9 mouse cellular contexts compared by ENCODE assay signal in genomic region chr13:51568911-51569684, GRCm38 (mm10). TPM values are rescaled to one million over a fixed set of nuclear protein-coding genes. Genes with fewer than 3 reads are reported as not detected.
DNase-seq lines count a peak whose midpoint lies in the region; ATAC-seq and TF ChIP-seq lines count a peak whose summit lies in the region.
"Had no signal": no experiment of that assay in that cellular context is flagged by ENCODE, and none has a peak within 500 bp of the region (broad histone marks: within the 10 kb centered on the region; RNA-seq: fewer than 3 reads in every experiment).

Gene Shc3 (minus strand): TSS chr13:51569419.

- no peaks in the 10 kb centered on the region; the same call in 1 of the 2 replicates for H3K4me1 ChIP-seq in cerebellum, adult 2 months (ENCODE audit: control insufficient read depth, insufficient read depth, low read length)
- peaks cover 23% of the 10 kb centered on the region for H3K4me1 ChIP-seq in forebrain, postnatal 0 days (ENCODE audit: insufficient read depth)
- no peaks in the 10 kb centered on the region for H3K4me1 ChIP-seq in lung, adult 2 months (ENCODE audit: control insufficient read depth, insufficient read depth, low read length)

- H3K27ac ChIP-seq in cerebellum, adult 2 months (ENCODE audit: insufficient read depth, low read length): no peak within 1 kb of the TSS
- H3K27ac ChIP-seq in forebrain, postnatal 0 days (ENCODE audit: low read depth, low read length): peak within 1 kb of the TSS; percentile 94

- no peaks in the 10 kb centered on the region for H3K9me3 ChIP-seq in forebrain, postnatal 0 days (ENCODE audit: low read length)

- no peaks in the 10 kb centered on the region for H3K36me3 ChIP-seq in forebrain, postnatal 0 days (ENCODE audit: insufficient read depth)
- H3K36me3 ChIP-seq: G1E had no signal

- peak within 1 kb of the TSS; percentile 81 for H3K9ac ChIP-seq in forebrain, postnatal 0 days

- H3K4me2 ChIP-seq in forebrain, postnatal 0 days (ENCODE audit: low read depth): peak within 1 kb of the TSS; percentile 95

- 1% methylated on average over 36 of the region's 36 CpGs for WGBS in cerebellum, adult 2 months
- WGBS in forebrain, postnatal 0 days: 2% methylated on average over 36 of the region's 36 CpGs
- 2% methylated on average over 36 of the region's 36 CpGs for WGBS in lung, adult 2 months

- TF ChIP-seq CTCF in cerebellum, adult 2 months (IDR thresholded peaks at IDR 0.05; ENCODE audit: borderline replicate concordance, insufficient read depth, low read depth, low read length): no peak
- 0 out of 2 replicates have a peak, but pooled peaks have one; percentile 1 for TF ChIP-seq CTCF in forebrain, postnatal 0 days (IDR thresholded peaks at IDR 0.05; ENCODE audit: low read depth)
- no peak for TF ChIP-seq CTCF in lung, adult 2 months (IDR thresholded peaks at IDR 0.05; ENCODE audit: insufficient read depth, low read length)

- TF ChIP-seq POLR2A in cerebellum, adult 2 months (IDR thresholded peaks at IDR 0.05; ENCODE audit: borderline replicate concordance, insufficient read depth, low read length): 0 out of 2 replicates have a peak, but pooled peaks have one; percentile 20
- no peak for TF ChIP-seq POLR2A in lung, adult 2 months (IDR thresholded peaks at IDR 0.05; ENCODE audit: borderline replicate concordance, extremely low read depth, low read depth, low read length)

- no peaks in the 10 kb centered on the region; the same call in 1 of the 2 replicates for H3K27me3 ChIP-seq in cerebellum, adult 2 months (ENCODE audit: control insufficient read depth, insufficient read depth, low read length)
- no peaks in the 10 kb centered on the region for H3K27me3 ChIP-seq in forebrain, postnatal 0 days (ENCODE audit: insufficient read depth, low read length)

- H3K4me3 ChIP-seq in cerebellum, adult 2 months (replicated peaks; ENCODE audit: insufficient read depth, low read depth, low read length): peak within 1 kb of the TSS; percentile 61
- H3K4me3 ChIP-seq in forebrain, postnatal 0 days (ENCODE audit: low read depth, low read length): peak within 1 kb of the TSS; percentile 70
- H3K4me3 ChIP-seq in lung, adult 2 months (replicated peaks; ENCODE audit: extremely low read depth, low read depth, low read length): peak within 1 kb of the TSS; percentile 39

- peak; percentile 93 for ATAC-seq in forebrain, postnatal 0 days

- DNase-seq in ES-CJ7 (ENCODE audit: low read depth, low spot score) (peak; percentile 86), adipocyte (ENCODE audit: low spot score) (no peak)
- peak; percentile 72 to 89 for DNase-seq in cerebellum, adult 2 months
- DNase-seq in forebrain, postnatal 0 days: peak; percentile 96
- peak; percentile 74 for DNase-seq in heart, postnatal 4 days
- DNase-seq in layer of hippocampus, adult 9-10 months (ENCODE audit: low spot score): peak; percentile 44
- peak; percentile 12 for DNase-seq in lung, adult 2 months
- peak; percentile 97 for DNase-seq in retina, postnatal 1 day

RNA-seq across cellular contexts. Expression of gene Shc3, which starts in this region (rescaled TPM):
- polyA plus RNA-seq in cerebellum, adult 2 months (2012; rRNA removed): 20.8 and 22.7 TPM in 2 replicates
- 98.1 and 106 TPM in 2 replicates for total RNA-seq in forebrain, postnatal 0 days (2014; rRNA removed)
- 6.8 and 11.6 TPM in 2 replicates for polyA plus RNA-seq in forebrain, postnatal 0 days (2015; fragmentation: Nextera tagmentation; extraction: Ambion mirVana)
- 1 to 10 TPM; 3.9 to 4.0 TPM for total RNA-seq in heart, postnatal 4 days (2021)
- polyA plus RNA-seq in lung, adult 2 months (2012; rRNA removed): 0.22 and 0.45 TPM in 2 replicates
- polyA plus RNA-seq: G1E had no signal

Comparison
In these comparisons a context has a peak if more than half of its experiments do, and no peak if none do; other contexts are left out.
1. RNA of gene Shc3 (total RNA-seq): 98.1 to 106 TPM in forebrain, postnatal 0 days; 3.9 to 4.0 TPM in heart, postnatal 4 days; every median in the first group is over 10 times any median in the second.
2. Peak in DNase-seq and H3K4me3 ChIP-seq in lung, adult 2 months; RNA of the gene not detected or under 1 TPM.
3. Peak in every context shown above with its lines, with median percentiles within 50 percentile points of each other: H3K4me3 ChIP-seq.